Mouse (Mus musculus) limb, embryonic 12.5 days (tissue): ENCODE data around the gene Rac2. TPM values are rescaled to one million over a fixed set of nuclear protein-coding genes. Genes with fewer than 3 reads are reported as not detected.
A peak's percentile ranks its signal among the peaks of the same experiment; 100 is the strongest.

ENCODE experiments used
- ATAC-seq: fragments of 200-750 bp; cut with Nextera tagmentation; 2 replicates; pipeline ENCODE4 v1.8.0; 2017; ENCODE audit warnings: low read depth, moderate TSS enrichment; ENCODE audit not compliant: insufficient number of reproducible peaks, insufficient read depth, low FRiP score, low TSS enrichment
- H3K27ac ChIP-seq: fragments of 300-500 bp; sonication (generic); 2 replicates; pipeline ENCODE4 v1.5.1; 2016; ENCODE audit warnings: mild to moderate bottlenecking, moderate library complexity
- H3K27me3 ChIP-seq: fragments of 300-500 bp; sonication (generic); 2 replicates; pipeline ENCODE4 v1.6.1; 2016; ENCODE audit warnings: mild to moderate bottlenecking, moderate library complexity
- H3K36me3 ChIP-seq: fragments of 300-500 bp; sonication (generic); 2 replicates; pipeline ENCODE4 v1.6.1; 2016; ENCODE audit warnings: mild to moderate bottlenecking, moderate library complexity
- H3K4me1 ChIP-seq: fragments of 300-500 bp; sonication (generic); replicated peaks from 2 replicates; pipeline ENCODE4 v1.6.1; 2016
- H3K4me2 ChIP-seq: fragments of 300-500 bp; sonication (generic); 2 replicates; pipeline ENCODE4 v1.6.1; 2016; ENCODE audit warnings: mild to moderate bottlenecking, moderate library complexity
- H3K4me3 ChIP-seq: fragments of 300-500 bp; sonication (generic); replicated peaks from 2 replicates; pipeline ENCODE4 v1.5.1; 2016; ENCODE audit warnings: mild to moderate bottlenecking
- H3K9ac ChIP-seq: fragments of 300-500 bp; sonication (generic); replicated peaks from 2 replicates; pipeline ENCODE4 v1.6.1; 2016; ENCODE audit warnings: mild to moderate bottlenecking, moderate library complexity
- H3K9me3 ChIP-seq: fragments of 300-500 bp; sonication (generic); 2 replicates; pipeline ENCODE4 v1.6.1; 2016; ENCODE audit warnings: mild to moderate bottlenecking, moderate library complexity
- WGBS: fragments of 180-500 bp; shearing (Covaris S2); methylation state at CpG from one replicate; pipeline ENCODE4 v1.1.7; 2016; 5-methylcytosine and 5-hydroxymethylcytosine counted together
- polyA plus RNA-seq: library from polyadenylated mRNA; unstranded; fragments of >200 nt; fragmentation: Nextera tagmentation; extraction: Ambion mirVana; gene quantifications from 2 replicates; pipeline ENCODE4 v1.2.1, GENCODE M21; 2016

Gene Rac2
- polyA plus RNA-seq, 1 experiment from 2014 or later = 5.1 TPM

DNA sequence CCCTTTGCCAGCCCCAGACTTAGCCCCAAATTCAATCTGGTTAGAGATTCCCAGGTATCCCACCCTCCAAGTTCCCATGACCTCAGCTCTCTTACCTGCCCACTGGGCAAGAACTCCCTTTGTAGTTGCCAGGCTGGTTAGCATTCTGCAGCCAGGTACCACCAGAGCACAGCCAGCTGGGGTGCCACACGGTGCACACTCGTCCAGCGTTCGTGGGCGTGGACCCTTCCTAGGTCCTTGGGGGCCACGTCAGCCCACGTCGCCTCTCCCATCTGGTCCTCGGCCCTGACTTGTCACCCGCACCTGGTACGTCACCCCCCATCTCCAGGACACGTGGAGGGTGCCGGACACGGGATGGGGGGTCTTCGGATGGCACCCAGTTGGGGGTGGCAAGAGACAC is 28.5 kb downstream of the Rac2 start:
- no peak overlapping the region for H3K4me2 ChIP-seq
- no peak overlapping the region for H3K4me3 ChIP-seq
- H3K4me1 ChIP-seq = peaks cover 19% of the 10 kb centered on the region
- H3K36me3 ChIP-seq = no peaks in the 10 kb centered on the region
- H3K27me3 ChIP-seq = peaks cover 47% of the 10 kb centered on the region
- H3K27ac ChIP-seq = no peak overlapping the region
- no peak overlapping the region for H3K9ac ChIP-seq
- H3K9me3 ChIP-seq = no peaks in the 10 kb centered on the region
- WGBS = 82% methylated on average over 15 of the region's 15 CpGs
- no peak for ATAC-seq

DNA sequence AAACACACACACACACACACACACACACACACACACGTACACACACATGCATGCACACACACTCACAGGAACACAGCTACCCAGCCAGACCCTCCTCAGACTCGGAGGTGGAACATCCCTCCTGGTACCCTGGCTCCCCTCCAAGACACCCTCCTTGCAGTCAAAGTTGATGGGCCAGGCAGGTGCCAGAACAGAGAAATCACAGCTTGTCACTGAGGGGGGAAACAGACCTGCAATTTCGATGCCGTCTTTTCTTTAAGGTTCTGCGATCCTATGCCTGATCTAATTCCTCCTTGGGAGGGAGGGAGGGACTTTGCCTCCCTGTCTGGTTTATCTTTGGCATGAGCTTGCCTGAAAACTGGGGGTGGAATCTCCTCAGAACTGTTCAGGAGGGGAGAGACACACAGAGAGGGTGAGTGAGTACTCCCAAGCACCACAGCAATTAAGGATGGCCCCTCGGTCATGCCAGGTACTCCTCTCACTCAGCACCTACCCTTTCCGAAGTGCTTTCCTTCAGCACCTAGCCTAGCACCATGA is 29.7 kb downstream of the Rac2 start:
- Histone ChIP-seq H3K9ac (no peak overlapping the region), H3K4me3 (no peak overlapping the region), H3K9me3 (no peaks in the 10 kb centered on the region), H3K36me3 (no peaks in the 10 kb centered on the region), H3K4me1 (peaks cover 19% of the 10 kb centered on the region), H3K27me3 (peaks cover 53% of the 10 kb centered on the region), H3K4me2 (no peak overlapping the region), H3K27ac (no peak overlapping the region)
- ATAC-seq = no peak
- 69% methylated on average over 7 of the region's 7 CpGs for WGBS

DNA sequence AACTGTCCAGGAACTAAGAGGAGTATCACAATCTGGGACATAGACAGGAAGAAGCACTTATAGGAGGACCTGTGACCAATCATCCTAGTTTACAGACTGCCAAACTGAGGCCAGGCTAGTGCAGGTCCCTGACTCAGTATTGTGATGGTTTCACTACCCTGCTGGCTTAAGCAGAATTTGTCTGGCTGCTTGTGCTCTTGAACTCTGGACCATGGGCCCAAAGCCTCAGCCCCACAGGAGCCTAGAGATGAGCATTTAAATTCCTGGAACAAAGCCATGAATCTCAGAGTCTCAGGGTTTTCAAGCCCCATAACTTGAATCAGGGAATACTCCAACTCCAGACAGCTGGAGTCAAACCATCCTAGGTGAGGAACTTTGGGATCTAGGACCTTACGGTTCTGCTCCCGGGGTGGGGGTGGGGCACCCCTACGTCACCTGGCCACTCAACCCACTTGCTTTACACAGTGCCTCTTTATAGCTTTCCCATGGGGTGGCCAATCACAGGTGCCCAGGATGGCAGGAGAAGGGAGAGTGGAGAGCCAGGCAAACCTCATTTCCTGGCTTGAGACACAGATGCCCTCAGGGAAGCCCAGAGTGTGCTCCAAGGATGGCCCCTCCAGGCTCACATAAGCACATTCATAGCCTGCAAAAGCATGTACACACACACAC is 30.4 kb downstream of the Rac2 start:
- Histone ChIP-seq H3K4me1 (peaks cover 19% of the 10 kb centered on the region), H3K27ac (no peak overlapping the region), H3K4me3 (no peak overlapping the region), H3K36me3 (no peaks in the 10 kb centered on the region), H3K9me3 (no peaks in the 10 kb centered on the region), H3K27me3 (peaks cover 53% of the 10 kb centered on the region), H3K4me2 (no peak overlapping the region), H3K9ac (no peak overlapping the region)
- WGBS = 69% methylated on average over 3 of the region's 3 CpGs
- ATAC-seq = no peak

DNA sequence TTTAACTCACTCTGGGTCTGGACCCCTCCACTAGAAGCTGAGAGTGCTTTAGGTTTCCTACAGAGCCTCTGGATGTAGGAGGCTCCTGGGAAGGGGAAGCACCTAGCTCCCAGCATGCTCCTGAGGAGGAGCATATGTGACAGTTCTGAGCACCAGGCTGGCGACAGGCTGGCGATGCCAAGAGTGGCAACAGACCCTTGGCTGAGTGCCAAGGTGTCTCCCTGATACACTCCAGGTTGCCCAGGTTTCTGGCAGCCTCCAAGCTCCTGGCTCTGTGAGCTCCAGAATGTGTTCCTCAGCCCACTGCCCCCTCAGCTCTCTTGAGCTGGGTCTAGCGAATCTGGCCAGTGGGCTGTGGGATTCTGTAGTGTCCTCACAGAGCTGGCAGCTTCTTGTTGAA is 31.0 kb downstream of the Rac2 start:
- Histone ChIP-seq H3K36me3 (no peaks in the 10 kb centered on the region), H3K9ac (no peak overlapping the region), H3K9me3 (no peaks in the 10 kb centered on the region), H3K4me2 (no peak overlapping the region), H3K27ac (no peak overlapping the region), H3K27me3 (peaks cover 53% of the 10 kb centered on the region), H3K4me1 (peaks cover 19% of the 10 kb centered on the region), H3K4me3 (no peak overlapping the region)
- ATAC-seq = no peak
- WGBS = 65% methylated on average over 3 of the region's 3 CpGs

DNA sequence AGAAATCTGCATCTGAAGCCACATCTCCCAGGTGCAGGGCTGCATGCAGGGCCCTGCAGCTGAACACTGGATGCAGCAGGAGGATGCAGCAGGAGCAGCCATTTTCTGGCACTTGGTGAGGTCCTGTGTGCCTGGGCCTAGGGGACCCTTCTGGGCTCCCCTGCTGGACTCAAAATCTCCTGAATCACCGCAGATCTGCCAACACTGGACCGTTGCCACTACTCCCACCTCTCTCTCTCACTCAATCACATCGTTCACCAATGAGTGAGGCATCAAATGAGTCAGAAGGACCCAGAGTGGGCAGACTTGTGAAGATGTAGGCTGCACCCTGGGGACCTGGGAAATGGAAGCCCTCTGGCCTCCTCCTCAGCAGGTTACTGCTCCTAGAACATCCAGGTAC is 31.5 kb downstream of the Rac2 start:
- Histone ChIP-seq H3K27ac (no peak overlapping the region), H3K4me3 (no peak overlapping the region), H3K9ac (no peak overlapping the region), H3K36me3 (no peaks in the 10 kb centered on the region), H3K9me3 (no peaks in the 10 kb centered on the region), H3K4me1 (peaks cover 19% of the 10 kb centered on the region), H3K4me2 (no peak overlapping the region), H3K27me3 (peaks cover 53% of the 10 kb centered on the region)
- no peak for ATAC-seq
- 81% methylated on average over 3 of the region's 3 CpGs for WGBS

DNA sequence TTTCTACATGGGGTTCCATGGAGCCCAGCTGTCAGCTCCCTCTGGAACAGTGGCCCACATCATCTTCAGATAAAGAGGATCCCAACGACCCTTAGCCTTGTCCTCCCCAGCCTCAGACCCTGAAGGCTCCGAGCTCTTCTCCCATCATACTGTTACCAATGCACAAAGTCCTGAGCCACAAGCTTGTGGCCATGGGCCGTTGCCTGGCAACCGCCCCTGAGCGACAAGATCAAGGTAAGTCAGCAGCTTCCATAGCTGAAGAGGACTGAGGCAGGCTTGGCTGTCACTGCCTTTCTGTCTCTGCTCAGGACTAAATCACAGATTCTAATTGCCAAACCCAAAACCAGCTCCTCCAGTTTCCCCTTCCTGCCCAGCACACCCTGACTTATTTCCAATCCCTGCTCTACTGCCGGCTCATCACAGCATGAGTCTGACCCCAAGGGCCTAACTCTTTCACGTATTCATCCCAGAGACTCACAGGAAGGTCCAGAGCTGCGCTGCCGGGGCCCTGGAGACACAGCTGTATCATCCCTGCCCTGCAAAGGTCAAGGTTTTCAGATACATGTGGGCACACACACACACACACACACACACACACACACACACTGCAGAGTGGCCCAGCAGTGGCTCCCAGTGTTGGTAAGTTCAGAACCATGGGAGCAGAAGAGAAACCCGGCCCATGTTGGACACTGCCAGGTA is 36.7 kb downstream of the Rac2 start:
- Histone ChIP-seq H3K36me3 (no peaks in the 10 kb centered on the region), H3K9ac (0 out of 2 replicates have a peak overlapping the region, but pooled peaks have one; percentile 23), H3K4me3 (no peak overlapping the region), H3K4me1 (peaks cover 9% of the 10 kb centered on the region), H3K27me3 (peaks cover 20% of the 10 kb centered on the region), H3K4me2 (no peak overlapping the region), H3K9me3 (no peaks in the 10 kb centered on the region), H3K27ac (no peak overlapping the region)
- ATAC-seq = no peak
- 59% methylated on average over 10 of the region's 10 CpGs for WGBS

DNA sequence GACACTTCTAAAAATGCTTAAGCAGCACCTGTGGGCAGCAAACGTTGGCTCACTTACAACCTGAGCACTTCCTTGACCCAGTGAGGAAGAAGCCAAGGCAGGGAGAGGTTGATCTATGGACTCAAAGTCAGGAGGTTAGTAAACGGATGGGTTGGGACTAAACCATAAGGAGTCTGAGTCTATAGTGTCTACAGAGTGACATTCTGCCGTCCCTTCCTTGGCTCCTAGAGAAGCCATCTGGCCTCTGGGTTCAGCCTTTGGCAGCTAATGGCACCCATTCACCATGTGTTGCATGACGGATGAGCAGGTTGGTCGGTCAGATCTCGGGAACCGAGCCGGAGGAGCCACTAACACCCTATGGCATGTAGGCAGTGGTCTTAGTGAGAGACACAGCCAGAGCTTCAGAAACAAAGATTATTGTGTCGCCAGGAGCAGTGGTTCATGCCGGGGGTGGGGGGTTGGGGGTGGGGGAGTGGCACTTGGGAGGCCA is 39.2 kb downstream of the Rac2 start:
- no peak for ATAC-seq
- Histone ChIP-seq H3K4me3 (no peak overlapping the region), H3K27me3 (no peaks in the 10 kb centered on the region; the same call in none of the 2 replicates), H3K4me2 (no peak overlapping the region), H3K9ac (no peak overlapping the region), H3K9me3 (no peaks in the 10 kb centered on the region), H3K27ac (no peak overlapping the region), H3K36me3 (no peaks in the 10 kb centered on the region), H3K4me1 (peaks cover 30% of the 10 kb centered on the region)
- WGBS = 68% methylated on average over 10 of the region's 10 CpGs

DNA sequence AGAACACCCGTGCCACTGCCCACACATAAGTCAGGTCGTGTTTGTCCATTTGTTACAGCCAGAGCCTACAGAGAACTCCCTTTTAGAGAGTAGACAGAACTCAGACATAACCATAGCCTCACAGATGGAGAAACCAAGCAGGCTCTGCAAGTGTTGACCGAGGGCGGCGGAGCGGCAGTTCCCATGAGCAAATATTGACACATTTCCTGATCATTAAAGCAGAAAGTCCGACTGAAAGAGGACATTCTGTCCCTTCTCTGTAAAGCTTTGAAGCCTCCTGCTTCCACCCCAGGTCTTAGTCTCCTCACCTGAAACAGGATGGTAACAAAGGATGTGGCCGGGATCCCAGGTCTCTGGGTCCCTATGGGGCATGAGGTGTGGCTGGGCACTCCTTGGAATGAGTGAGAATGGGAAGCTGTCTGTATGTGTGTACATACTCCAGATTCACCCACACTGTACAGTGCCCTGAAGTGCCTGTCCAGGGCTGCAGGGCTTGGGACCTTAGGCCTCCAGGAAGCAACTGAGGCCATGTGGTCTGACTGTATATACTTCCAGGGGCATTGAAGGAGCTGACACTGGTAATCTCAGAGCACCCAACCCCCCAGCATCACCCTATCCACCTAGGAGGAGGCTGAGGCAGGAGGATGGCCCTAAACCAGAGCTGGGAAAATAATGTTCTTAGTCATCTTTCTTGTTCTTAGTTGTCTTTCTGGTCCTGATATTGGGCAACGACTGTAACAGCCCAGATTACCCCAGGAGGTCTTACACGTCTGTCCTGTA is 39.8 kb downstream of the Rac2 start:
- no peak for ATAC-seq
- WGBS = 71% methylated on average over 10 of the region's 10 CpGs
- H3K9me3 ChIP-seq = no peaks in the 10 kb centered on the region
- no peaks in the 10 kb centered on the region for H3K27me3 ChIP-seq
- peaks cover 36% of the 10 kb centered on the region for H3K4me1 ChIP-seq
- H3K9ac ChIP-seq = no peak overlapping the region
- no peak overlapping the region for H3K4me3 ChIP-seq
- H3K36me3 ChIP-seq = no peaks in the 10 kb centered on the region
- H3K4me2 ChIP-seq = 0 out of 2 replicates have a peak overlapping the region, but pooled peaks have one; percentile 57
- no peak overlapping the region for H3K27ac ChIP-seq

DNA sequence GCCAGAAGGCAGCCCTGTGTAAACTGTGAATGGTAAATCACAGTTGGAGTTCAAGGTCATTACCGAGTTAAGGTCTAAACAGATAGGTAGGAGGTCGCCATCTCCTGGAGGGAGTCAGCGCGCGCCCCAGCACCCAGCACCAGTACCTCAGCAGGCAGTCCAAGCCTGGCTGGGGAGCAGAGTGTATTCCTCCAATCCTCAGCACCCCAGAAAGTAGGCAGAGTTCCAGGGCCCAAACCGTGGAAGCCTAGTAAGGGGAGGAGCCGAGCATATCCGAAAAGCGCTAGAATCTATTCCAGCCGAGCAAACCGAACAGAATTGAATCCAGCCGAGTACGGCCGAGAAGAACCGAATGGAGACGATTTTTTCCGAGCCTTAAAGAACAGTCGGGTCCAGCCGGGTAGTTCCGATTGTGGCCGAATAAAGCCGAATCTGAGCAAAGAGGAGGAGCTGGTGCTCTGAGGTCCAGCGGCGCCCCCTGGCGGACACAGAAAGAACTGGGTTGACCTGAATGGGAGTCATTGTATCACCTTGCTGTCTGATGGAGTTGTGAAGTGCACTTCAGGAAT is 40.6 kb downstream of the Rac2 start:
- H3K27ac ChIP-seq = peak overlapping the region; percentile 84
- peak overlapping the region; percentile 32 for H3K4me3 ChIP-seq
- ATAC-seq = peak; percentile 77
- H3K36me3 ChIP-seq = no peaks in the 10 kb centered on the region
- no peaks in the 10 kb centered on the region for H3K9me3 ChIP-seq
- peak overlapping the region; percentile 58 for H3K9ac ChIP-seq
- WGBS = 1% methylated on average over 25 of the region's 25 CpGs
- H3K4me1 ChIP-seq = peaks cover 38% of the 10 kb centered on the region
- H3K4me2 ChIP-seq = peak overlapping the region; percentile 57
- H3K27me3 ChIP-seq = no peaks in the 10 kb centered on the region

DNA sequence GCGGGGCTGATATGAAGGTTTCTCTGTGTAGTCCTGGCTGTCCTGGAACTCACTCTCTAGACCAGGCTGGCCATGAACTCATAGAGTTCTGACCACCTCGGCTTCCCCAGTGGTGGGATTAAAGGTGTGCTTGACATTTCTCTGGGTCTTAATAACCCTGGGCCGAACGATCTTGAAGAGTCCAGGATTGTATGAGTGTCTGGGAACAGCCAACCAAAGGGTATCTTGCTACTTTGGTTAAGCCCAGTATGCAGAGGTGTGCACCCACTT is 41.2 kb downstream of the Rac2 start:
- peak overlapping the region; percentile 58 for H3K9ac ChIP-seq
- peak overlapping the region; percentile 32; the same call in 1 of the 2 replicates for H3K4me3 ChIP-seq
- no peaks in the 10 kb centered on the region for H3K36me3 ChIP-seq
- no peak for ATAC-seq
- H3K27me3 ChIP-seq = no peaks in the 10 kb centered on the region
- no peaks in the 10 kb centered on the region for H3K9me3 ChIP-seq
- peak overlapping the region; percentile 84 for H3K27ac ChIP-seq
- H3K4me2 ChIP-seq = peak overlapping the region; percentile 57
- peaks cover 38% of the 10 kb centered on the region for H3K4me1 ChIP-seq
- 70% methylated on average over 4 of the region's 4 CpGs for WGBS
